Mouse (Mus musculus) cerebral cortex, adult 2 months (tissue): Measurements from ENCODE around the gene Qdpr.

Source experiments
- WGBS: fragments of 180-500 bp; shearing (Covaris S2); methylation state at CpG from one replicate; pipeline ENCODE4 v1.1.7; 2018; 5-methylcytosine and 5-hydroxymethylcytosine counted together

Gene Qdpr

DNA sequence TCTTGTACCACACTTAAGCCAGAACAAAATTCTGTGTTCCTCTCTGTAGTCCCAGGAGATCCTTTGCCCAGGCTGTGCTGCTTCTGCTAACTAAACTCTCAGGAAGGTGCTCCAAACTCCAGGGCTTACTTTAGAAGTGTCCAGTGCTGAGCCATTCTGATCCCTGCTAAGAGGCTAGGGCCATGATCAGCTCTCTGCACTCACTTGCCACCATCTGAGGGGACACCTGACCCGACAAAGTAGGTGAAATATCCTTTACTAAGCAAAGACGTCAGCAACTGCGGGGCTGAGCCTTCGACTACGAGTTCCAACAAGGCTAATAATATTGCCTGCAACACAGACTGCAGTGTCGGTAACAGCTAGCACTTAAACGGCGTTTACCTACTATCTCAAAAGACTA is 830 bp downstream of the Qdpr start:
- 3% methylated on average over 8 of the region's 8 CpGs for WGBS

- WGBS, result 35% methylated on average over 5 of the region's 5 CpGs
These were observed 1.4 kb downstream of the Qdpr start for GRCm38 (mm10) chr5:45448676-45449075.

GRCm38 (mm10) chr5:45444130-45444832 is 5.8 kb downstream of the Qdpr start:
- WGBS, result 75% methylated on average over 8 of the region's 8 CpGs

DNA sequence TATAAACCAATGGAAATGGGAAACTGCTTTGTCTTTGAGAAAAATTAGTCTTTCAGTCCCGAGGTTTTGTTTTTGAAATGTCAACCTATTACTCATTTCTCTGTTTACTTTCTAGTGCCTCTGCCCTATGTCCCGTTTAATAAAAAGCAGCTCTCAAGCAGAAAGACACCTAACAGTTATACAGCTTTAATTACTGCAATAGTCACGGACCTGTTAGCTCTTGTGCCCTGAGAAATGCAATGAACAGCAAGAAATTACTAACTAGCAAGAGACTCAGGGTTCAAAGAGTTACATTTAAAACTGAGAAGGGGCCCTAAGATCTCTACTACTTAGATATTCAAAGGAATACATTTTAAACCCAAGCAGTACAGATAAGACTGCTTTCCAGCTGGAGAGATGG is 8.3 kb downstream of the Qdpr start:
- WGBS, result 88% methylated on average over 3 of the region's 3 CpGs

- WGBS, result 74% methylated on average over 3 of the region's 3 CpGs
These were observed 8.9 kb downstream of the Qdpr start for GRCm38 (mm10) chr5:45441124-45441523.

DNA sequence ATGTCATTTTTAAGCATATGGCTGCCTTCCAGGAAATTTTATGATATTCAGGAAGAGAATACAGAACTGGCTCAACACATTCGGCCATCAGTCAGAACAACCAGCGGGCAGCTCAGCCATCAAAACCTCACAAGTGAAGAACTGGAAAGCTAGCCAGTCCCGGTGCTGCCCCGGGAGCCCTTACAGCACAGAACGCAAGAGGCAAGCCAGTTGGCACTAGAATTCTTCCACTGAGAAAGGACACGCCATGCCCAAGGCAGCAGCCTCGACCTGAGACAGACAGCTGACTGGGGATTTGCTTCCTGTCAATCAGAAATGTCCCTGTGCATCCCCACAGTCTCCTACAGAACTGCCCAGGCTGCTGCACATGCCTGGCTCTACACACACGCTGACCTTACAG is 11.7 kb downstream of the Qdpr start:
- 81% methylated on average over 8 of the region's 8 CpGs for WGBS

DNA sequence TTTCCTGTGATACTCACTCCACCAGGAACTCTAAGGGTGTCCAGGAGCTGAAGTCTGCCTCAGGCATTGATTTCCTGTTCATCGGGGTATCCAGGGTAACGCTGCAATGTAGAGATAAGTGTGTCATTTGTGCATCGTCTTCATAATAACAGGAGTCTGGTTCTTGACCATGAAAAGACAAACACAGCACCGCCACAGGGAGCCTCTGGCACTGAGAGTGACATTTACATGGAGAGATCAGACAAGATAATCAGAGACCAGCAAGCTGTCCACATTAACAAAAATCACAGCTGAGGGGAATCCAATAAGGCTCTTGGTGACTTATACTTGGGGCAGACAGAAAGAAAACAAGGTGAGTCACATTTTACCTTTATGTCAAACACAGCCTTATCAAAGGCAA is 12.2 kb downstream of the Qdpr start:
- 78% methylated on average over 4 of the region's 4 CpGs for WGBS

DNA sequence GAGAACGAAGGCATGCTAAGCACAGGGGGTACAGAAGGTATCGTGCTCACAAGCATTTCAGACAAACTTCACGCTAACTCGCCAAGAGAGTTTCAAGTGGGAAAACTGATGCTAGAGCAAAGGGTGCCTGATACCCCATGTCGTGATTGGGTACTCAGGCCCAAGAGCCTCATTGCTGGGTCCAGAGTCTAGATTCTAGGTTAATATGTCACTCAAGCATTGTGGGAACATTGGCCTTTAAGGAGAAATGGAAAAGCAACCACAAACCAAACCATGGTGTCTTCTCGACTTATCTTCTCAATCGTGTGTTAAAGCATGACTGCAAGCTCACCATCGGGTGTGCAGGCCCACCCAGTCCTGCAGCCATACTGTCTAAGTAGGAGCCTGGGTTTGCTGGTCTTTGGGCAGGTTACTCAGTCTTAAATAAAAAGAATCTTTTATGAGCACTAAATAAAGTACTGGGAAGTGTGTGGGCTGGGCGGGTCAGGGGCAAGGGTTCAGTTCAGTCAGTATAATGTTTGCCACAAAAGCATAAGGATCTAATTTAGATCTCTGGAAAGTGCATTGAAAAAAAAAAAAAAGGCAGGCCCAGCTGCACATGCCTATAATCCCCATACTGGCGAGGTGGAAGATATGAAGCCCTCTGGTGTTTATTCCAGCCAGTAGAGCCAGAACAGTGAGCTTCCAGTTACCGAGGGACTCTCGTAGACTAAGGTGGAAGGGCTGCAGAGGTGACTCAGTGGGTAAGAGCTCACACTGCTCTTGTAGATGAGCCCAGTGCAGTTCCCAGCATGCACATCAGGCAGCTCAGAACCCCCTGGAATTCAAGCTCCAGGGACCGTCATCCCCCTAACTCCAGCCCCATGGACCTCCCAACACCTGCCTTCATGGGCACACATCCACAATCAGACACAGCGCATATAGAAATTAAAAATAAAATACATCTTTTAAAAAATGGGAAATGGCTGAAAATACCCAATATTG is 13.8 kb downstream of the Qdpr start:
- 92% methylated on average over 14 of the region's 14 CpGs for WGBS

GRCm38 (mm10) chr5:45427891-45428290 is 22.1 kb downstream of the Qdpr start:
- 96% methylated on average over 7 of the region's 7 CpGs for WGBS

DNA sequence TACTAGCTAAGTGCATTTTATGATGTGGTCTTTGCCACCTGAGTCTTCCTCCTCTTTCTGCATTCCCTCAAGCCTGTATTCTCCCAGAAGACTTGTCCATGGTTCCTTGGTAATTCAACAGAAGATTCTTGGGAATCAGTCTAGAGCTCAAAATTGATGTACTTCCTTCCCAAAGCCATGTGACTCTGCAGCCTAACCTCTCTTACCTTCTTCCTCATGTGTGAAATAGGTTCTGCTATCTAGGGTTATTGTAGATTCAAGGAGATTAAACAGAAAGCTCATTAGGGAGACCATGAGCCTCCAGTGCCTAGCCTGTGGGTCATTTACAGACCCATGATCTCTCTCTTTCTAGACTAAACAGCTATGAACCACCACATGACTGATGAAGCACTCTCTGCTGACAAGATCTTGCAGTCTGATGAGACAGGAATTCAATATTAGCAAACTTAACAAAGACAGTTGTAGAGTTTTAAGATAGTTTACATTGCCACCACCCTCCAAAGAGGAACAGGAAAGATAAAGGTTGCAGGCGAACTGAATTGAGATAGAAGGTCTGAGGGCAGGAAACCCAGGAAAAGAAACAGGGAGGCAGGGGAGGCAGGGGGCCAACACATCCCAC is 23.5 kb downstream of the Qdpr start:
- whole genome bisulfite sequencing, result 83% methylated on average over 1 of the region's 1 CpGs

- 75% methylated on average over 1 of the region's 1 CpGs for WGBS
These were observed 24.3 kb downstream of the Qdpr start for GRCm38 (mm10) chr5:45425771-45426170.

GRCm38 (mm10) chr5:45424021-45424886 is 25.8 kb downstream of the Qdpr start:
- whole genome bisulfite sequencing, result 31% methylated on average over 8 of the region's 8 CpGs

- WGBS, result 82% methylated on average over 12 of the region's 12 CpGs
These were observed 27.9 kb downstream of the Qdpr start for GRCm38 (mm10) chr5:45421881-45422844.

- 82% methylated on average over 10 of the region's 10 CpGs for WGBS
These were observed 30.0 kb downstream of the Qdpr start for GRCm38 (mm10) chr5:45419841-45420638.

GRCm38 (mm10) chr5:45417859-45418443 is 32.1 kb downstream of the Qdpr start:
- WGBS, result 79% methylated on average over 3 of the region's 3 CpGs

DNA sequence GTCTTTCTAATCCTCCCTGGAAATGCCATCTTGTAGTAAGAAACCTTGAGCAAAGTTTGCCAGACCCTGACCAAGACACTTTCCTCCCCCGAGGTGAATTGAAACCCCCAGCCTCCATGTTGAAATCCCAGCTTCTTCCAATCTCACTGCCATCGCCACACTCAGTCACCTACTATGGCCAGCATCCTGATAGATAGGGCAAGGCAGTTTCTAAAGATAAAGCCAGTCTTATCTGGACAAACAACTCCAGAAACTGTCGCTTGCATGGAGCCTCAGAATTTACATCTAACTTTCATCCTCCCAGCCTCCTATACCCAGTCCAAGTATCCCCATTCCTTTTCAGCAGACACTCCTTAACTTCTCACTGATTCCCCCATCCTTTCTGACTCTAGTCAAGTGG is 33.6 kb downstream of the Qdpr start:
- 90% methylated on average over 3 of the region's 3 CpGs for WGBS

GRCm38 (mm10) chr5:45406129-45406528 is 43.9 kb downstream of the Qdpr start:
- 74% methylated on average over 2 of the region's 2 CpGs for WGBS

DNA sequence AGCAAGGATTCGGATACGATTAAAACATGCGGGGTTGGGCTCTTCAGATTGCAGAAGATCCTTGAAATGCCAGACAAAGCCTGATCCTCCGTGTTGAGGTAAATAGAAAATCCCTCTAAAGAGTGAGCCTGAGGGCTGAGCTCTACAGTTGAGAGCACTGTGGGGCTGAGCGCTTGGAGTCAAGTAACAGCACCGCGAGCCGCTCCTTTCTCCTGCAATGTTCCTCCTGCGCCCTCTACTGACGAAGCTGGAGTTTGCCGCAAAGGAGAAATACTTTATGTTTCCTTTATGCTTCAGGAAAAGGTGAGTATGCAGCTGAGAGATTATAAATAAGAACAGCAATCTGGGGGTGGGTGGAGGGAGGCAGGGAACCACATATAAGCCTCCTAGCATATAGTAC is 47.4 kb downstream of the Qdpr start:
- 9% methylated on average over 11 of the region's 11 CpGs for WGBS
